Mouse (Mus musculus): ENCODE results near the gene Slc16a8. TPM values are rescaled to one million over a fixed set of nuclear protein-coding genes. Genes with fewer than 3 reads are reported as not detected.

Gene Slc16a8
- polyA plus RNA-seq, 1 experiment, result not detected

- TF ChIP-seq GATA1 (IDR thresholded peaks at IDR 0.05; ENCODE audit: borderline replicate concordance, low read length), result no peak
- TF ChIP-seq FLI1 (IDR thresholded peaks at IDR 0.05; ENCODE audit: low read length), result no peak
- Histone ChIP-seq H3K36me3 (replicated peaks; ENCODE audit: low read length) (no peaks in the 10 kb centered on the region), H3K4me3 (replicated peaks) (no peak overlapping the region), H3K9me3 (no peaks in the 10 kb centered on the region), H3K27me3 (replicated peaks) (peaks cover 77% of the 10 kb centered on the region), H3K4me1 (peaks cover 15% of the 10 kb centered on the region)
These were observed 52.9 kb downstream of the Slc16a8 start for GRCm38 (mm10) chr15:79201491-79202150.

Other genes starting within 250 kb of the Slc16a8 start
- 211 and 406 TPM in 2 replicates for gene H1f0, start 226.3 kb downstream of the Slc16a8 start, polyA plus RNA-seq (2012; ENCODE audit: insufficient read depth, low replicate concordance)
- 10.8 and 18.1 TPM in 2 replicates for gene Galr3, start 212.9 kb downstream of the Slc16a8 start, polyA plus RNA-seq (2012; ENCODE audit: insufficient read depth, low replicate concordance)
- gene Ankrd54, start 191.9 kb downstream of the Slc16a8 start, polyA plus RNA-seq (2012; ENCODE audit: insufficient read depth, low replicate concordance), result 32.5 and 90.9 TPM in 2 replicates
- 9.1 and 10.8 TPM in 2 replicates for gene Eif3l, start 179.6 kb downstream of the Slc16a8 start, polyA plus RNA-seq (2012; ENCODE audit: insufficient read depth, low replicate concordance)
- gene Micall1, start 145.9 kb downstream of the Slc16a8 start, polyA plus RNA-seq (2012; ENCODE audit: insufficient read depth, low replicate concordance), result 2.0 and 8.4 TPM in 2 replicates
- gene Polr2f, start 113.8 kb downstream of the Slc16a8 start, polyA plus RNA-seq (2012; ENCODE audit: insufficient read depth, low replicate concordance), result 56.4 and 173 TPM in 2 replicates
- gene 1700088E04Rik, start 113.5 kb downstream of the Slc16a8 start, polyA plus RNA-seq (2012; ENCODE audit: insufficient read depth, low replicate concordance), result 4.1 TPM in 1 of 2 replicates, not detected in the other
- not detected in 2 replicates for gene Sox10, start 89.5 kb downstream of the Slc16a8 start, polyA plus RNA-seq (2012; ENCODE audit: insufficient read depth, low replicate concordance)
- 9.5 and 16.0 TPM in 2 replicates for gene Pick1, start 25.6 kb downstream of the Slc16a8 start, polyA plus RNA-seq (2012; ENCODE audit: insufficient read depth, low replicate concordance)
- not detected in 2 replicates for gene Gm49486, start 25.4 kb downstream of the Slc16a8 start, polyA plus RNA-seq (2012; ENCODE audit: insufficient read depth, low replicate concordance)
- 1.9 TPM in 1 of 2 replicates, not detected in the other for gene Baiap2l2, start 30.8 kb upstream of the Slc16a8 start, polyA plus RNA-seq (2012; ENCODE audit: insufficient read depth, low replicate concordance)
- 26.0 and 37.7 TPM in 2 replicates for gene Pla2g6, start 73.6 kb upstream of the Slc16a8 start, polyA plus RNA-seq (2012; ENCODE audit: insufficient read depth, low replicate concordance)
- 3.8 and 6.4 TPM in 2 replicates for gene Maff, start 91.9 kb upstream of the Slc16a8 start, polyA plus RNA-seq (2012; ENCODE audit: insufficient read depth, low replicate concordance)
- 58.6 and 91.9 TPM in 2 replicates for gene Tmem184b, start 148.8 kb upstream of the Slc16a8 start, polyA plus RNA-seq (2012; ENCODE audit: insufficient read depth, low replicate concordance)
- 77.4 and 115 TPM in 2 replicates for gene Csnk1e, start 200.8 kb upstream of the Slc16a8 start, polyA plus RNA-seq (2012; ENCODE audit: insufficient read depth, low replicate concordance)